Mouse (Mus musculus): ENCODE results near the gene D430042O09Rik. TPM values are rescaled to one million over a fixed set of nuclear protein-coding genes. Genes with fewer than 3 reads are reported as not detected.

D430042O09Rik gene
- polyA plus RNA-seq, 1 experiment = 5.5 TPM

GRCm38 (mm10) chr7:125829121-125829666 is 121.5 kb downstream of the D430042O09Rik start:
- Histone ChIP-seq H3ac (ENCODE audit: control insufficient read depth, insufficient read length) (no peak overlapping the region), H3K4me3 (no peak overlapping the region), H3K4me2 (ENCODE audit: low read depth) (no peak overlapping the region), H3K79me2 (ENCODE audit: control insufficient read depth, insufficient read depth) (no peaks in the 10 kb centered on the region), H3K27me3 (ENCODE audit: control insufficient read depth, insufficient read depth, insufficient read length) (no peaks in the 10 kb centered on the region), H3K36me3 (ENCODE audit: control insufficient read depth, insufficient read depth) (no peaks in the 10 kb centered on the region)
- TF ChIP-seq MYOG (IDR thresholded peaks at IDR 0.05; ENCODE audit: control insufficient read depth in 1 of 3, insufficient read depth in 1 of 3, insufficient read length in 2 of 3, low read depth in 2 of 3) = no peak
- no peak for TF ChIP-seq MAX (IDR thresholded peaks at IDR 0.05; ENCODE audit: low read depth)
- TF ChIP-seq E2F4 (IDR thresholded peaks at IDR 0.05; ENCODE audit: insufficient read depth) = no peak
- TF ChIP-seq USF1 (IDR thresholded peaks at IDR 0.05; ENCODE audit: low read depth) = no peak

DNA sequence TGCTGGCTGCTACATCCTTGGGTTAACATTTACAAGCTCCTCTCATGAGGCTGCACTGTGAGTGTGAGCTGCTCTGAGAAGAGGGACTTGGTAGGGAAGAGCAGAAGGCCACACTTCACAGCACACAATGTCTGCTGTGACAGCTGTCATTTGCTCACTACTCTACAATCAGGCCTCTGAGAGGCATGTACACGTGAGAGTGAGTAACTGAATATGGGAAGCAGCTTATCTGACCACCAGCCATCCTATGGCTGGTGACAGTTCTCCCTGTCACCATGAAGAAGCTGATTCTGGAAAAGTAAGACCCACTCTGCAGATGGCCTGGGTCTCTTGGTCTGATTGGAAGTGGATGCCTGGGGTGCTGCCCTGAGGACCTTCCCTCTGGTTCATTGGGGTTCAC is 125.1 kb downstream of the D430042O09Rik start:
- H3K4me3 ChIP-seq = no peak overlapping the region
- TF ChIP-seq POLR2A (IDR thresholded peaks at IDR 0.05; ENCODE audit: insufficient read length, low read depth) (no peak), E2F4 (IDR thresholded peaks at IDR 0.05; ENCODE audit: insufficient read depth) (no peak), POLR2AphosphoS2 (IDR thresholded peaks at IDR 0.05; ENCODE audit: insufficient read length, low read depth) (no peak), TCF3 (IDR thresholded peaks at IDR 0.05; ENCODE audit: insufficient read length, low read depth) (no peak), MAX (IDR thresholded peaks at IDR 0.05; ENCODE audit: low read depth) (no peak), MYOG (IDR thresholded peaks at IDR 0.05; ENCODE audit: control insufficient read depth in 1 of 3, insufficient read depth in 1 of 3, insufficient read length in 2 of 3, low read depth in 2 of 3) (no peak), REST (IDR thresholded peaks at IDR 0.05; ENCODE audit: insufficient read depth, insufficient read length) (no peak), SRF (IDR thresholded peaks at IDR 0.05; ENCODE audit: control insufficient read depth, insufficient read length, low read depth) (no peak), TCF12 (IDR thresholded peaks at IDR 0.05; ENCODE audit: insufficient read depth, poor library complexity, severe bottlenecking) (no peak), USF1 (IDR thresholded peaks at IDR 0.05; ENCODE audit: low read depth) (no peak), MYOD1 (IDR thresholded peaks at IDR 0.05; ENCODE audit: control insufficient read depth in 1 of 3, insufficient read length in 2 of 3, low read depth in 2 of 3) (no peak), CEBPB (IDR thresholded peaks at IDR 0.05; ENCODE audit: insufficient read depth, poor library complexity, severe bottlenecking) (no peak)
- no peaks in the 10 kb centered on the region for H3K79me2 ChIP-seq (ENCODE audit: control insufficient read depth, insufficient read depth)
- H3K27me3 ChIP-seq (ENCODE audit: control insufficient read depth, insufficient read depth, insufficient read length) = no peaks in the 10 kb centered on the region
- H3K4me2 ChIP-seq (ENCODE audit: low read depth) = no peak overlapping the region
- H3K36me3 ChIP-seq (ENCODE audit: control insufficient read depth, insufficient read depth) = no peaks in the 10 kb centered on the region
- H3ac ChIP-seq (ENCODE audit: control insufficient read depth, insufficient read length) = no peak overlapping the region

DNA sequence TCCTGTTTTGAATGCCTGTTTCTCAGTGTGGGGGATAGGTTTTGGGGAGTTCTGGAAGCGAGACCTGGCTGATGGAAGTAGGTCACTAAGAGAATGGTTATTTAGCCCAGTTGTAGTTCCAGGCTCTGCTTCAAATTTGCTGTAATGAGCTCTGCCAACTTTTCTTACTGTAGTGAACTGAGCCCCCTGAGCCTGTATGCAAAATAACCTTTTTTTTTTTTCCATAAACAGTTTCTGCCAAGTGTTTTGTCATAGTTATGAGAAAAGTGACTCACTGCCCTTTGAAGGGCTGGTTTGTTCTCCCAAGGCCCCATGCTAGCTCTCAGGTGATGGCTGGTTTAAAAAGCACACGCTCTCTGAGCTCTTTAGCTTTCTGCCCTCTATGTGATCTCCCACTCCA is 125.8 kb downstream of the D430042O09Rik start:
- Histone ChIP-seq H3ac (ENCODE audit: control insufficient read depth, insufficient read length) (no peak overlapping the region), H3K79me2 (ENCODE audit: control insufficient read depth, insufficient read depth) (no peaks in the 10 kb centered on the region), H3K4me2 (ENCODE audit: low read depth) (no peak overlapping the region), H3K36me3 (ENCODE audit: control insufficient read depth, insufficient read depth) (no peaks in the 10 kb centered on the region), H3K4me3 (no peak overlapping the region), H3K27me3 (ENCODE audit: control insufficient read depth, insufficient read depth, insufficient read length) (no peaks in the 10 kb centered on the region)
- TF ChIP-seq MAX (IDR thresholded peaks at IDR 0.05; ENCODE audit: low read depth) (no peak), TCF3 (IDR thresholded peaks at IDR 0.05; ENCODE audit: insufficient read length, low read depth) (no peak), REST (IDR thresholded peaks at IDR 0.05; ENCODE audit: insufficient read depth, insufficient read length) (no peak), CEBPB (IDR thresholded peaks at IDR 0.05; ENCODE audit: insufficient read depth, poor library complexity, severe bottlenecking) (no peak), SRF (IDR thresholded peaks at IDR 0.05; ENCODE audit: control insufficient read depth, insufficient read length, low read depth) (no peak), TCF12 (IDR thresholded peaks at IDR 0.05; ENCODE audit: insufficient read depth, poor library complexity, severe bottlenecking) (no peak), USF1 (IDR thresholded peaks at IDR 0.05; ENCODE audit: low read depth) (no peak), MYOG (IDR thresholded peaks at IDR 0.05; ENCODE audit: control insufficient read depth in 1 of 3, insufficient read depth in 1 of 3, insufficient read length in 2 of 3, low read depth in 2 of 3) (no peak), MYOD1 (IDR thresholded peaks at IDR 0.05; ENCODE audit: control insufficient read depth in 1 of 3, insufficient read length in 2 of 3, low read depth in 2 of 3) (no peak), POLR2A (IDR thresholded peaks at IDR 0.05; ENCODE audit: insufficient read length, low read depth) (no peak), POLR2AphosphoS2 (IDR thresholded peaks at IDR 0.05; ENCODE audit: insufficient read length, low read depth) (no peak)

- Histone ChIP-seq H3K4me3 (no peak overlapping the region), H3ac (ENCODE audit: control insufficient read depth, insufficient read length) (no peak overlapping the region), H3K27me3 (ENCODE audit: control insufficient read depth, insufficient read depth, insufficient read length) (no peaks in the 10 kb centered on the region), H3K79me2 (ENCODE audit: control insufficient read depth, insufficient read depth) (no peaks in the 10 kb centered on the region), H3K36me3 (ENCODE audit: control insufficient read depth, insufficient read depth) (no peaks in the 10 kb centered on the region), H3K4me2 (ENCODE audit: low read depth) (no peak overlapping the region)
- TF ChIP-seq MYOD1 (IDR thresholded peaks at IDR 0.05; ENCODE audit: control insufficient read depth in 1 of 3, insufficient read length in 2 of 3, low read depth in 2 of 3) (no peak), E2F4 (IDR thresholded peaks at IDR 0.05; ENCODE audit: insufficient read depth) (no peak), CEBPB (IDR thresholded peaks at IDR 0.05; ENCODE audit: insufficient read depth, poor library complexity, severe bottlenecking) (no peak), POLR2A (IDR thresholded peaks at IDR 0.05; ENCODE audit: insufficient read length, low read depth) (no peak), USF1 (IDR thresholded peaks at IDR 0.05; ENCODE audit: low read depth) (no peak), MAX (IDR thresholded peaks at IDR 0.05; ENCODE audit: low read depth) (no peak), REST (IDR thresholded peaks at IDR 0.05; ENCODE audit: insufficient read depth, insufficient read length) (no peak), MYOG (IDR thresholded peaks at IDR 0.05; ENCODE audit: control insufficient read depth in 1 of 3, insufficient read depth in 1 of 3, insufficient read length in 2 of 3, low read depth in 2 of 3) (no peak), TCF12 (IDR thresholded peaks at IDR 0.05; ENCODE audit: insufficient read depth, poor library complexity, severe bottlenecking) (no peak), TCF3 (IDR thresholded peaks at IDR 0.05; ENCODE audit: insufficient read length, low read depth) (no peak), POLR2AphosphoS2 (IDR thresholded peaks at IDR 0.05; ENCODE audit: insufficient read length, low read depth) (no peak), SRF (IDR thresholded peaks at IDR 0.05; ENCODE audit: control insufficient read depth, insufficient read length, low read depth) (no peak)
These were observed 130.5 kb downstream of the D430042O09Rik start for GRCm38 (mm10) chr7:125838078-125838742.
